Mouse (Mus musculus) ES-Bruce4 (cell line): ENCODE measurements around the gene Slc30a9. TPM values are rescaled to one million over a fixed set of nuclear protein-coding genes. Genes with fewer than 3 reads are reported as not detected.

Experiments used
- H3K27ac ChIP-seq: 2 replicates; pipeline ENCODE4 v1.5.1; 2012; ENCODE audit warnings: low read length, inconsistent platforms; ENCODE audit not compliant: insufficient read depth
- H3K27me3 ChIP-seq: 2 replicates; pipeline ENCODE4 v1.6.1; 2012; ENCODE audit warnings: mild to moderate bottlenecking, low read length, inconsistent platforms; ENCODE audit not compliant: control insufficient read depth, poor library complexity, insufficient read depth, severe bottlenecking
- H3K36me3 ChIP-seq: 2 replicates; pipeline ENCODE4 v1.6.1; 2012; ENCODE audit warnings: inconsistent platforms, mild to moderate bottlenecking, low read length, moderate library complexity; ENCODE audit not compliant: control insufficient read depth, poor library complexity, insufficient read depth, severe bottlenecking
- H3K4me1 ChIP-seq: one replicate; pipeline ENCODE4 v1.8.1; 2011; ENCODE audit warnings: low read length; ENCODE audit not compliant: control insufficient read depth, insufficient read depth
- H3K4me3 ChIP-seq: 2 replicates; pipeline ENCODE4 v1.5.1; 2011; ENCODE audit warnings: low read depth, mild to moderate bottlenecking, low read length
- H3K9ac ChIP-seq: 2 replicates; pipeline ENCODE4 v1.6.1; 2012; ENCODE audit warnings: low read depth, mild to moderate bottlenecking, inconsistent platforms; ENCODE audit not compliant: poor library complexity, severe bottlenecking
- H3K9me3 ChIP-seq: replicated peaks from 2 replicates; pipeline ENCODE4 v1.6.1; 2012; ENCODE audit warnings: mild to moderate bottlenecking, low read length, inconsistent platforms; ENCODE audit not compliant: control insufficient read depth, poor library complexity, insufficient read depth, severe bottlenecking
- CTCF ChIP-seq: IDR thresholded peaks from one replicate; pipeline ENCODE4 v1.8.1; 2011; ENCODE audit warnings: low read depth, low read length
- EP300 ChIP-seq: IDR thresholded peaks from 2 replicates; pipeline ENCODE4 v1.6.1; 2011; ENCODE audit warnings: low read depth, low read length; ENCODE audit not compliant: insufficient read depth
- POLR2A ChIP-seq: IDR thresholded peaks from one replicate; pipeline ENCODE4 v1.8.1; 2011; ENCODE audit warnings: low read length; ENCODE audit not compliant: insufficient read depth
- polyA plus RNA-seq: library from polyadenylated mRNA; stranded (reverse); fragments of >200 nt; gene quantifications from 2 replicates; pipeline ENCODE4 v1.2.4, GENCODE M21; 2011; ENCODE audit warnings: low read depth; ENCODE audit not compliant: missing spikeins, insufficient read depth, insufficient read length

Gene Slc30a9
- polyA plus RNA-seq, 1 experiment: 124 TPM

- Histone ChIP-seq H3K27me3 (no peaks in the 10 kb centered on the region), H3K36me3 (no peaks in the 10 kb centered on the region; the same call in 1 of the 2 replicates), H3K9ac (no peak overlapping the region), H3K4me1 (peaks cover 2% of the 10 kb centered on the region), H3K27ac (no peak overlapping the region), H3K4me3 (no peak overlapping the region), H3K9me3 (no peaks in the 10 kb centered on the region)
- TF ChIP-seq EP300: no peak
- no peak for TF ChIP-seq CTCF
- TF ChIP-seq POLR2A: no peak
Measured at GRCm38 (mm10) chr5:67295682-67296081, 11.1 kb upstream of the Slc30a9 start.

GRCm38 (mm10) chr5:67296171-67296570 lies 10.6 kb upstream of the Slc30a9 start:
- H3K36me3 ChIP-seq: no peaks in the 10 kb centered on the region; the same call in 1 of the 2 replicates

GRCm38 (mm10) chr5:67297026-67297813 lies 9.5 kb upstream of the Slc30a9 start:
- Histone ChIP-seq H3K9me3 (no peaks in the 10 kb centered on the region), H3K9ac (no peak overlapping the region), H3K4me1 (peaks cover 2% of the 10 kb centered on the region), H3K36me3 (no peaks in the 10 kb centered on the region; the same call in 1 of the 2 replicates), H3K4me3 (no peak overlapping the region), H3K27ac (no peak overlapping the region), H3K27me3 (no peaks in the 10 kb centered on the region)
- TF ChIP-seq EP300 (no peak), CTCF (no peak)

More at GRCm38 (mm10) chr5:67296171-67296570, 10.6 kb upstream of the Slc30a9 start:
- Histone ChIP-seq H3K4me3 (no peak overlapping the region), H3K9ac (no peak overlapping the region), H3K27me3 (no peaks in the 10 kb centered on the region), H3K4me1 (peaks cover 2% of the 10 kb centered on the region), H3K27ac (no peak overlapping the region), H3K9me3 (no peaks in the 10 kb centered on the region)
- TF ChIP-seq EP300: no peak
- TF ChIP-seq CTCF: no peak
- no peak for TF ChIP-seq POLR2A

- no peak overlapping the region for H3K27ac ChIP-seq
- TF ChIP-seq EP300: no peak
- no peaks in the 10 kb centered on the region for H3K27me3 ChIP-seq
- H3K9me3 ChIP-seq: no peaks in the 10 kb centered on the region
- H3K4me3 ChIP-seq: no peak overlapping the region
- H3K36me3 ChIP-seq: no peaks in the 10 kb centered on the region
- peaks cover 2% of the 10 kb centered on the region for H3K4me1 ChIP-seq
- no peak overlapping the region for H3K9ac ChIP-seq
Measured at GRCm38 (mm10) chr5:67299847-67300412, 6.8 kb upstream of the Slc30a9 start.

- no peak overlapping the region for H3K27ac ChIP-seq
- H3K36me3 ChIP-seq: no peaks in the 10 kb centered on the region
- no peak overlapping the region for H3K9ac ChIP-seq
- no peak overlapping the region for H3K4me3 ChIP-seq
- no peaks in the 10 kb centered on the region for H3K9me3 ChIP-seq
- no peaks in the 10 kb centered on the region for H3K27me3 ChIP-seq
- TF ChIP-seq CTCF (no peak), EP300 (no peak), POLR2A (no peak)
- H3K4me1 ChIP-seq: peaks cover 2% of the 10 kb centered on the region
Measured at GRCm38 (mm10) chr5:67300926-67301597, 5.7 kb upstream of the Slc30a9 start.

- no peak overlapping the region for H3K9ac ChIP-seq
- H3K27ac ChIP-seq: peak overlapping the region; percentile 36; the same call in 1 of the 2 replicates
- no peaks in the 10 kb centered on the region for H3K36me3 ChIP-seq
- no peaks in the 10 kb centered on the region for H3K9me3 ChIP-seq
- TF ChIP-seq CTCF (no peak), EP300 (no peak), POLR2A (no peak)
- no peaks in the 10 kb centered on the region for H3K27me3 ChIP-seq
- H3K4me1 ChIP-seq: peaks cover 2% of the 10 kb centered on the region
- H3K4me3 ChIP-seq: no peak overlapping the region
Measured at GRCm38 (mm10) chr5:67301722-67302331, 4.9 kb upstream of the Slc30a9 start.
